Mouse (Mus musculus) brain, embryonic 14.5 days (tissue): ENCODE results near the gene Sh2d5.

Source experiments
- CTCF ChIP-seq: fragments of 200-500 bp; IDR thresholded peaks from 2 replicates; pipeline ENCODE4 v1.5.1; 2012; ENCODE audit warnings: inconsistent platforms, mild to moderate bottlenecking, moderate library complexity, borderline replicate concordance; ENCODE audit not compliant: insufficient read depth, insufficient read length; ENCODE audit errors: extremely low read depth
- POLR2A ChIP-seq: fragments of 200-500 bp; IDR thresholded peaks from 2 replicates; pipeline ENCODE4 v1.6.1; 2012; ENCODE audit warnings: mild to moderate bottlenecking, inconsistent platforms, borderline replicate concordance; ENCODE audit not compliant: poor library complexity, insufficient read depth, insufficient read length, severe bottlenecking; ENCODE audit errors: extremely low read depth

DNA sequence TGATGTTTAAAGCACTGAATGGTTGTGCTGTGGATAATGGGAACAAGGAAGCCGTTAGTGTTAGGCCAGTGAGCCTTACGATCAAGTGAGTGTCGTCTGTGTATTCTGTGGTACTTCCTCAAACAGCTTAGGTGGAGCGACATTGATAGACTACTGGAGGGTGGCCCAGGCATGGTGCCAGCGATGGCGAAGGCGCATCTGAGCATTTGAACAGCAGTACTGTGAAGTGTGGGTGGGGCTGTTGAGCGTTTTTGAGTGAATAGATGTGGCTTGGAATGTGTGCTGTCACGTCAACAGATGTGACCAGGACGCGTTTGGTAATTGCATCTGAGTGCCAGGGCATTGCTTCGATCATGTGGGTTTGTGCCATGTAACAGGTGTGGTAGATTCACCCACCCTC is 57.5 kb downstream of the Sh2d5 start:
- TF ChIP-seq POLR2A (no peak), CTCF (no peak)
